Mouse (Mus musculus): ENCODE measurements around the gene Pcnx2.

Pcnx2 gene

GRCm38 (mm10) chr8:125755896-125756295, 142.2 kb downstream of the Pcnx2 start:
- no peak for DNase-seq (ENCODE audit: low spot score)

- no peak for DNase-seq (ENCODE audit: low spot score)
These were observed 147.3 kb downstream of the Pcnx2 start for GRCm38 (mm10) chr8:125750846-125751245.

GRCm38 (mm10) chr8:125747390-125747789, 150.7 kb downstream of the Pcnx2 start:
- no peak for DNase-seq (ENCODE audit: low spot score)

GRCm38 (mm10) chr8:125744914-125745576, 153.1 kb downstream of the Pcnx2 start:
- DNase-seq (ENCODE audit: low spot score) = no peak

DNA sequence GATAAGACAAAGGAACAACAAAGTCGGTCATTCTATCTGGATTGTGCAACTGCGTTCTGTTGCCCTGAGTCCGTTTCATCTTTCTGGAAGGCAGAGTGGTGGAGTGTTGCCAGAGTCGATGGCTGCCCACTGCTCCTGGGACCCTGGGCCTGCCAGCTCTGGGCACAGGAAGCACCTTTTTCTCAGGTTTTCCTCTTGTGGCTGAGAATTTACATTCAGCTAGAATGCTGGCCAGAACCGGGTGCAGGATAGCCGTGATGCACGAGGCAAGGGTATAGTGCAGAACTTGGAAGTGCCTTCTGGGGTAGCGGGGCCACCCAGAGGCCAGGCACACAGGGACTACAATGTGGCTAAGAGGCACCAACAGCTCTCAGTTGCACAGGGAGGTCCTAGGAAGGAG, 155.7 kb downstream of the Pcnx2 start:
- no peak for DNase-seq (ENCODE audit: low spot score)

- DNase-seq (ENCODE audit: low spot score) = no peak
These were observed 156.3 kb downstream of the Pcnx2 start for GRCm38 (mm10) chr8:125741855-125742254.

DNA sequence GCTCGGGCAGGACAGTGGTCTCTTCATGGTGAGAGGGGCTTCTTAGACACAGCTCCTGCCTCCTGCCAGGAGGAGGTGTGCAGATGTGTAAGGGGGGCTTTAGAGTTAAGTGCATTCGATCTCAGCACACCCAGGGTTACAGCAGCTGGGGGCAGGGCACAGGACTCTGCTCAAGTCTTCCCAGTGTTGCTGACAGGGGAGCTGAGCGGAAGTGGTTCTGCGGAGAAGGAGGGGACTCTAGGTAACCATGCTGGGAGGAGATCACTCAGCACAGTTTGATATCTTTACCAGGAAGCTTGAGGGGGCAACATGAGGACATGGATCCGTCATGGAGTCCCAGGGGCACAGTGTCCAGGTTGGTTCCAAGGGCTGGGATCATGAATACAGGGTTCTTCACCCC, 156.7 kb downstream of the Pcnx2 start:
- DNase-seq (ENCODE audit: low spot score) = no peak

DNA sequence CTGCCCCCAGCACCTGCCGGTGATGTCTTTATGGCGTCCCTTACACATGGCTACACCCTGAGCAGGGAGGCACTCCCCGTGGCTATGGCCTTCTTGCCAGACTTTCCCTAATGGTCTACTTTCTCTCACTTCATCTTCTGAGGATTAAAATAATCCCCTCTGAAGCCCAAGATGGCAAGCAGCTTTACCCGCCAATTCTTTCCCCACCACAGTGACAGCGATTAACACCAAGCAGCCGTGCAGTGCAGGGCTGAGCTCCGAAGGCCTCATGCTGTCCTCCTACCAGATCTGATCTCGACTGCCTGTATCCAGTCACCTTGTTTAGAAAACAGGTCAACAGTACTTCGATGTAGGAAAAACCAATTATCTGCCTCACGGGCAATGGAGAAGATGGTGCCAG, 157.5 kb downstream of the Pcnx2 start:
- no peak for DNase-seq (ENCODE audit: low spot score)

GRCm38 (mm10) chr8:125738956-125739355, 159.2 kb downstream of the Pcnx2 start:
- DNase-seq (ENCODE audit: low spot score) = no peak

DNA sequence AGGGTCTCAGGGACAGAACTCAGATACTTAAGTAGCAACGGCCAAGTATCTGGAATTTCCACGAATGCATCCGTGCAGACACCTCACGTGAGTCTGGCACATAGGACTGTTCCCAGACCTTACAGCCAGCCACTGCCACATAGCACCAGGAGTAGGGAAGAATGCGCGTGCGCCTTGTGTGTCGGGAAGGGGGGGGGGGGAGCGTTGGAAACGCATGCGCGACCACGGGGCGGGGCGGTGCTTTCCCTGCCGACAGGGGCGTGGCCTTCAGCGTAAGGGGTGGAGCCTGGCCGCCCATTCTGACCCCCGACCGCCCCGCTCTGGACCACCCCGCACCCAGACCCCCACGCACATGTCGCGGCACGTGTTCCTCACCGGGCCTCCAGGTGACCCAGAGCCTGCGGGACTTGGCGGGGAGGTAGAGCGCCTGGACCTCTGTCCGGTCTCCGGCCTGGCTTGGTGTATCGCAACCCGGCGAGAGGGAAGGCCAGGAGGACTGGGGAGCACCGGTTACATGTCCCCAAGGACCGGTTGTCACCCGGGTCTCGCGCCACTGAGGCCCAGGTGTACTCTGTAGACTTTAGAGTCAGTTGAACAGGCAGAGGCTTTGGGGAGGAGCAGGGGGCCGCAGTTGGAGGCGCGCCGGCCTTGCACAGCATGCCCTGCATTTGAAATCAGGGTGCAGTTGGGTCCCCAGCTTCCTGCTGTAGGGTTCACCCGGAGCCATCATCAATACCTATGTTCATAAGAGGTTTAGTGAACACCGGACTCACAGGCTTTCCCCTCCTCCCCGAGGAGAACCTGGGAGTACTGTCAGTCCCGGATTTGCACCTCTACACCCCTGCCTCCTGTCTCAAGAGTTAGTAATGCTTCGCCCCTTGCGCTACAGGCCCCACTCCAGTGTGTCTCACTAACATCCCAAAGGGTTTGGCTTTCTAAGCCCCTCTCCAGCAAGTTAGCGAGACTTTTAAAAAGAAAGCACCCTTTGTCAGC, 163.9 kb downstream of the Pcnx2 start:
- DNase-seq (ENCODE audit: low spot score) = peak; percentile 96

DNA sequence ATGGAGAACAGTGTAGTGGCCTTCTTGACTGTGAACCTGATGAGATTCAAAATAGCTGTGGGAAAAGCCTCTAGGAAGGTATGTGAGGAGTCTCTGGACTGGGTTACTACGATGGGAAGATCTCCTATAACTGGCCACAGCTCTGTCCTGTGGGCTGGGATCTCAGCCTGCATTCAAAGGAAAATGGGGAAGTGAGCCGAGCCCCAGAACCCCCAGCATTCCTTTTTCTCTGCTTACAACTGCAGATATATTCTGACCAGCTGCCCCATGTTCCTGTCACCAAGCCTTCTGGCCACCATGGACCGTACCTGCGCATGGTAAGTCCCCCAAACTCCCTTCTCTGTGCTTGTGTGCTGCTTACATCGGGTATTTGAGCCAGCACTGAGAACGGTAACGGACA, 168.4 kb downstream of the Pcnx2 start, which contains the start of gene Ntpcr:
Ntpcr (plus strand) TSS at position 218 of the 400 bp plus-strand sequence.
- DNase-seq (ENCODE audit: low spot score) = no peak

DNA sequence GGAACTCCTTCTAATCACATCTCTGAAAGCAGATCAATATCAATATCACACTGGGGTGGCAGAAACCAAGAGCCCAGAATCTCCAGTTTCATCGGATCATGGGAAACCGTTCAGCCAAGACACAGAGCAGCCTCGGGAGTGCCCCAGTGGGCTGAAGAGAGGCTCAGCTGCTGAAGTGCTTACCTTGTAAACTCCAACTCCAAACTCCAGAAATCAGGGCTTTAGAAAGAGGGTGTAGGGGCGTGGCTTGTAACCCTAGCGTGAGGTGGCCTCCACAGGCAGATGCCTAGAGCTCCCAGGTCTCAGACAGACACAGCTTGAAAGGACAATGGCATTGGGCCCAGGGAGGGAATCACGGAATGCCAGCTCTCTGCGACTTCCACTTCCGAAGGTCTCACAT, 170.3 kb downstream of the Pcnx2 start:
- no peak for DNase-seq (ENCODE audit: low spot score)

GRCm38 (mm10) chr8:125726986-125727385, 171.1 kb downstream of the Pcnx2 start:
- DNase-seq (ENCODE audit: low spot score) = no peak

- DNase-seq (ENCODE audit: low spot score) = no peak
These were observed 172.0 kb downstream of the Pcnx2 start for GRCm38 (mm10) chr8:125726143-125726542.

- DNase-seq (ENCODE audit: low spot score) = no peak
These were observed 172.9 kb downstream of the Pcnx2 start for GRCm38 (mm10) chr8:125725037-125725820.

GRCm38 (mm10) chr8:125723437-125723836, 174.7 kb downstream of the Pcnx2 start:
- DNase-seq (ENCODE audit: low spot score) = no peak

- DNase-seq (ENCODE audit: low spot score) = no peak
These were observed 175.4 kb downstream of the Pcnx2 start for GRCm38 (mm10) chr8:125722675-125723074.

DNA sequence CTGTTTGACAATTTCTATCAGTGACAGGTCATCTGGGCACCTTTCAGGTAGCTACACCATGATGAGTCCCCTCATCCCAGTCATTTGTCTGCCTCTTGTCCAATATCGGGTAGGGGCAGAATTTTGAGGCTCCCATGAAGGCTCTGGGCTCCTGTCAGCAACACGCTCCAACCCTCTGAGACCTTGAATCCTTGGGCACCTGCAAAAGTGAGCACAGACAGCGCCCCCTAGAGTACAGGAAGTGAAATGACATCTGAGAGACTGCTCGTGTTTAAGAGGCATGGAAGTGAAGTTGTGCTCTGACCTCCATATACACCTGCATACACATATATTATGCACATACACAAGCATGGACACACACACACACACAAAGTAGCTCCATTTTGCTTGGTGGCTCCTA, 179.2 kb downstream of the Pcnx2 start:
- no peak for DNase-seq (ENCODE audit: low spot score)

DNA sequence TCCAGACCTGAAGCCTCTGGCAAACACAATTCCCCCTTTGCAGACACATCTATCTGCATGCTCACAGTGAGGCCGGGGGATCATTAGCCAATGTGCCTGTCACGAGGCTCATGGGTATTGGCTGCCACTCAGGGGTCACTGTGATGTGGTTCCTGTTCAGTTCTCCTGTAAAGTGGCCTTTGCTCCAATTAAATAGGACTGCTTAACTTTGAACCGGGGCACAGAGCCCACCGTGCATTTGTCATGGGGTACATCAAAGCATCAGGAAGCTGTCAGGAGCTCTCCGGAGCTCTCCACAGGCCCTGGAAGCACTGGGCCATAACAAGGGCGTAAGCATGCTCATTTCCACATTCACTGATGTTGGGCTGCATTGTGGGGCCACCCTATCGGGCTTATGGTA, 181.5 kb downstream of the Pcnx2 start:
- DNase-seq (ENCODE audit: low spot score) = peak; percentile 28

GRCm38 (mm10) chr8:125716211-125716610, 181.9 kb downstream of the Pcnx2 start:
- DNase-seq (ENCODE audit: low spot score) = no peak

GRCm38 (mm10) chr8:125711514-125711913, 186.6 kb downstream of the Pcnx2 start:
- no peak for DNase-seq (ENCODE audit: low spot score)

DNA sequence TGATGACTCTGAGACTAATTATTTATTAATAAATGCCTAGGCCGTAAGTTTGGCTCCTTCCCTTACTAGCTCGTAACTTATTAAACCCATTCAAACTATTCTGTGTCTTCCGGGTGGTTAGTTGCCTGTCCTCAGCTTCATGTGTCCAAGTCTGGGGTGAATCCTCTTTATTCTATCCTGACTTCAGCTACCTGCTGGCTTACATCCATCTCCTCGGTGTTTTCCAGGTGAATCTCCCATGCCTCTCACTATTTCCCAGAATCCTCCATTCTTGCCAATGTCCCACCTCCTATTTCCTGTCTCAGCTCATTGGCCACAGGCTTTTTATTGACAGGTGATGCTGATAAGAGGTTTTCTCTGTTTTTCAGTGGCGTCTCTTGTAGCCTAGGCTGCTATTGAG, 188.9 kb downstream of the Pcnx2 start:
- DNase-seq (ENCODE audit: low spot score) = no peak

All from embryo, embryonic 10 days (tissue).